Mouse (Mus musculus): ENCODE measurements around the gene Hipk4. TPM values are rescaled to one million over a fixed set of nuclear protein-coding genes. Genes with fewer than 3 reads are reported as not detected.
A peak's percentile ranks its signal among the peaks of the same experiment; 100 is the strongest.

Hipk4 gene
- total RNA-seq, 2 experiments from 2014 or later = 1.4 to 1.8 TPM

- no peak for DNase-seq (ENCODE audit: low spot score in 2 of 2)
These were observed 17.5 kb downstream of the Hipk4 start for GRCm38 (mm10) chr7:27540521-27540920.

GRCm38 (mm10) chr7:27540935-27541334 lies 17.9 kb downstream of the Hipk4 start:
- no peak for DNase-seq (ENCODE audit: low spot score in 2 of 2)

- DNase-seq (ENCODE audit: low spot score in 2 of 2) = no peak
These were observed 18.4 kb downstream of the Hipk4 start for GRCm38 (mm10) chr7:27541431-27541830.

GRCm38 (mm10) chr7:27541922-27542321 lies 18.9 kb downstream of the Hipk4 start:
- DNase-seq (ENCODE audit: low spot score in 2 of 2) = no peak

- peak; percentile 69 to 76 for DNase-seq (ENCODE audit: low spot score in 2 of 2)
These were observed 19.4 kb downstream of the Hipk4 start for GRCm38 (mm10) chr7:27542392-27543033.

- DNase-seq (ENCODE audit: low spot score in 2 of 2) = no peak
These were observed 20.0 kb downstream of the Hipk4 start for GRCm38 (mm10) chr7:27543065-27543464.

GRCm38 (mm10) chr7:27543851-27544250 lies 20.8 kb downstream of the Hipk4 start:
- DNase-seq (ENCODE audit: low spot score in 2 of 2) = no peak

- DNase-seq (ENCODE audit: low spot score in 2 of 2) = no peak
These were observed 21.8 kb downstream of the Hipk4 start for GRCm38 (mm10) chr7:27544675-27545370.

GRCm38 (mm10) chr7:27549597-27549996 lies 26.5 kb downstream of the Hipk4 start:
- no peak for DNase-seq (ENCODE audit: low spot score in 2 of 2)

GRCm38 (mm10) chr7:27552070-27552469 lies 29.0 kb downstream of the Hipk4 start:
- no peak for DNase-seq (ENCODE audit: low spot score in 2 of 2)

GRCm38 (mm10) chr7:27552931-27553513 lies 30.0 kb downstream of the Hipk4 start, which contains the start of the genes Pld3 and 2310022A10Rik:
Gene Pld3, minus strand, starts transcription at chr7:27553218.
Gene 2310022A10Rik, plus strand, starts transcription at chr7:27553233.
- DNase-seq (ENCODE audit: low spot score in 2 of 2) = peak; percentile 79 to 94

- DNase-seq (ENCODE audit: low spot score in 2 of 2) = no peak
These were observed 37.3 kb downstream of the Hipk4 start for GRCm38 (mm10) chr7:27560291-27560887.

- no peak for DNase-seq (ENCODE audit: low spot score in 2 of 2)
These were observed 37.9 kb downstream of the Hipk4 start for GRCm38 (mm10) chr7:27560978-27561377.

GRCm38 (mm10) chr7:27569580-27570224 lies 46.6 kb downstream of the Hipk4 start:
- DNase-seq (ENCODE audit: low spot score in 2 of 2) = no peak

- DNase-seq (ENCODE audit: low spot score in 2 of 2) = no peak
These were observed 49.1 kb downstream of the Hipk4 start for GRCm38 (mm10) chr7:27572133-27572532.

- no peak for DNase-seq (ENCODE audit: low spot score in 2 of 2)
These were observed 51.2 kb downstream of the Hipk4 start for GRCm38 (mm10) chr7:27574124-27574880.

GRCm38 (mm10) chr7:27576914-27577313 lies 53.8 kb downstream of the Hipk4 start:
- DNase-seq (ENCODE audit: low spot score in 2 of 2) = no peak

GRCm38 (mm10) chr7:27577589-27577988 lies 54.5 kb downstream of the Hipk4 start:
- no peak for DNase-seq (ENCODE audit: low spot score in 2 of 2)

GRCm38 (mm10) chr7:27578465-27578864 lies 55.4 kb downstream of the Hipk4 start:
- DNase-seq (ENCODE audit: low spot score in 2 of 2) = no peak

GRCm38 (mm10) chr7:27580380-27581174 lies 57.5 kb downstream of the Hipk4 start:
- DNase-seq (ENCODE audit: low spot score in 2 of 2) = no peak
